Mouse (Mus musculus): ENCODE data around the gene Scd3.

Gene Scd3

GRCm38 (mm10) chr19:44203015-44203564 lies at the start of gene Scd3:
Scd3 (plus strand) TSS chr19:44203269.
- in situ Hi-C loops (cut with MboI, MseI): no loop called here

- in situ Hi-C loops (cut with MboI, MseI): no loop called here
Measured at GRCm38 (mm10) chr19:44153781-44154180, 49.3 kb upstream of the Scd3 start.

GRCm38 (mm10) chr19:44157005-44157404 lies 46.1 kb upstream of the Scd3 start:
- in situ Hi-C loops (cut with MboI, MseI): no loop called here

- in situ Hi-C loops (cut with MboI, MseI): no loop called here
Measured at GRCm38 (mm10) chr19:44159386-44159785, 43.7 kb upstream of the Scd3 start.

GRCm38 (mm10) chr19:44161515-44161914 lies 41.6 kb upstream of the Scd3 start:
- in situ Hi-C loops (cut with MboI, MseI): no loop called here

- in situ Hi-C loops (cut with MboI, MseI): no loop called here
Measured at GRCm38 (mm10) chr19:44174835-44175234, 28.2 kb upstream of the Scd3 start.

- in situ Hi-C loops (cut with MboI, MseI): no loop called here
Measured at GRCm38 (mm10) chr19:44176741-44177140, 26.3 kb upstream of the Scd3 start.

- in situ Hi-C loops (cut with MboI, MseI): no loop called here
Measured at GRCm38 (mm10) chr19:44180502-44180901, 22.6 kb upstream of the Scd3 start.

GRCm38 (mm10) chr19:44183968-44184367 lies 19.1 kb upstream of the Scd3 start:
- in situ Hi-C loops (cut with MboI, MseI): no loop called here

- in situ Hi-C loops (cut with MboI, MseI): no loop called here
Measured at GRCm38 (mm10) chr19:44189056-44189455, 14.0 kb upstream of the Scd3 start.

GRCm38 (mm10) chr19:44192342-44192741 lies 10.7 kb upstream of the Scd3 start, which contains the start of gene Pkd2l1:
Pkd2l1 (minus strand) TSS chr19:44192442.
- in situ Hi-C loops (cut with MboI, MseI): loop anchor here (5.0 kb wide), 1 partner anchor 35 kb away; no protein-coding TSS in a partner anchor

GRCm38 (mm10) chr19:44193906-44194305 lies 9.2 kb upstream of the Scd3 start:
- in situ Hi-C loops (cut with MboI, MseI): loop anchor here (5.0 kb wide), 1 partner anchor 33 kb away; no protein-coding TSS in a partner anchor

GRCm38 (mm10) chr19:44195138-44195537 lies 7.9 kb upstream of the Scd3 start:
- in situ Hi-C loops (cut with MboI, MseI): no loop called here

- in situ Hi-C loops (cut with MboI, MseI): no loop called here
Measured at GRCm38 (mm10) chr19:44197053-44197852, 5.8 kb upstream of the Scd3 start.

GRCm38 (mm10) chr19:44198494-44198893 lies 4.6 kb upstream of the Scd3 start:
- in situ Hi-C loops (cut with MboI, MseI): no loop called here

GRCm38 (mm10) chr19:44198964-44199363 lies 4.1 kb upstream of the Scd3 start:
- in situ Hi-C loops (cut with MboI, MseI): no loop called here

- in situ Hi-C loops (cut with MboI, MseI): no loop called here
Measured at GRCm38 (mm10) chr19:44207079-44207478, 4.0 kb downstream of the Scd3 start.

- in situ Hi-C loops (cut with MboI, MseI): no loop called here
Measured at GRCm38 (mm10) chr19:44215255-44215654, 12.2 kb downstream of the Scd3 start.

- in situ Hi-C loops (cut with MboI, MseI): no loop called here
Measured at GRCm38 (mm10) chr19:44217958-44218525, 15.0 kb downstream of the Scd3 start.

- in situ Hi-C loops (cut with MboI, MseI): loop anchor here (5.0 kb wide), 1 partner anchor 33 kb away; the partner anchor contains the start of gene Pkd2l1
Measured at GRCm38 (mm10) chr19:44225728-44226127, 22.7 kb downstream of the Scd3 start.

- in situ Hi-C loops (cut with MboI, MseI): loop anchor here (5.0 kb wide), 1 partner anchor 37 kb away; the partner anchor contains the start of gene Pkd2l1
Measured at GRCm38 (mm10) chr19:44229776-44230175, 26.7 kb downstream of the Scd3 start.

GRCm38 (mm10) chr19:44230212-44230611 lies 27.1 kb downstream of the Scd3 start:
- in situ Hi-C loops (cut with MboI, MseI): no loop called here
